Mouse (Mus musculus) neural tube, embryonic 14.5 days (tissue): ENCODE data around the gene Usp48. TPM values are rescaled to one million over a fixed set of nuclear protein-coding genes. Genes with fewer than 3 reads are reported as not detected.

Source experiments
- polyA plus RNA-seq: library from polyadenylated mRNA; unstranded; fragments of >200 nt; fragmentation: Nextera tagmentation; extraction: Ambion mirVana; gene quantifications from 2 replicates; pipeline ENCODE4 v1.2.1, GENCODE M21; 2014

The Usp48 gene
- polyA plus RNA-seq, 1 experiment from 2014 or later = 81.9 TPM

Other genes with a start within 250 kb of the Usp48 start
- gene Cdc42, start 236.0 kb upstream of the Usp48 start, polyA plus RNA-seq = 997 and 1,001 TPM in 2 replicates
- not detected in 2 replicates for gene Cela3a, start 184.0 kb upstream of the Usp48 start, polyA plus RNA-seq
- gene Cela3b, start 163.2 kb upstream of the Usp48 start, polyA plus RNA-seq = not detected in 2 replicates
- not detected in 2 replicates for gene 1700013G24Rik, start 140.5 kb upstream of the Usp48 start, polyA plus RNA-seq
- 2.7 and 10.8 TPM in 2 replicates for gene Hspg2, start 125.0 kb upstream of the Usp48 start, polyA plus RNA-seq
- gene Ldlrad2, start 19.2 kb upstream of the Usp48 start, polyA plus RNA-seq = not detected in 2 replicates
- gene Rap1gap, start 71.0 kb downstream of the Usp48 start, polyA plus RNA-seq = 75.5 and 77.6 TPM in 2 replicates
- gene Alpl, start 202.6 kb downstream of the Usp48 start, polyA plus RNA-seq = 8.5 and 9.5 TPM in 2 replicates